Mouse (Mus musculus): ENCODE results near the gene Pik3r1.

DNA sequence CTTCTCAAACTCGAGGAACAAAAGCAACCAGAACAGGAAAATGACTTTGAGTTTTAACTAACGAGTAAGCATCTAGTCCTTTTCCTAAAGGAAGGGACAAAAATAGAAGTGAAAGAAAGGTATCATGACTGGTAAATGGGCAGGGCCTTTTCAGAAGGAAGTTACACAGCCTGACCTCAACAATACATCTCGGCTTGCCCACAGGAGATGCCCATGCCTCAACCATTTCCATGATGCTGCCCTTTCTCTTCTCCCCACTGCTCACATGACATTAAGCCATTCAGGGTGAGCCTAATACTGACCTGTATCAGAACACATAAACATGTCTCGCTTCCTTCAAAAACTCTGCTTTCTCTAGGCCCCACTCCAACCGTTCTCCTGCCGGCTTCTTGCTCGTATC is 33.8 kb downstream of the Pik3r1 start:
- TF ChIP-seq ZNF384 (IDR thresholded peaks at IDR 0.05; ENCODE audit: low read depth, low read length) (no peak), MAFK (IDR thresholded peaks at IDR 0.05; ENCODE audit: insufficient read depth, low read depth, low read length) (no peak)

Data from ES-E14 (cell line).